Mouse (Mus musculus): ENCODE data around the gene Aipl1. TPM values are rescaled to one million over a fixed set of nuclear protein-coding genes. Genes with fewer than 3 reads are reported as not detected.
A peak's percentile ranks its signal among the peaks of the same experiment; 100 is the strongest.

Aipl1 gene
- polyA plus RNA-seq, 1 experiment from 2014 or later: 0.57 TPM

DNA sequence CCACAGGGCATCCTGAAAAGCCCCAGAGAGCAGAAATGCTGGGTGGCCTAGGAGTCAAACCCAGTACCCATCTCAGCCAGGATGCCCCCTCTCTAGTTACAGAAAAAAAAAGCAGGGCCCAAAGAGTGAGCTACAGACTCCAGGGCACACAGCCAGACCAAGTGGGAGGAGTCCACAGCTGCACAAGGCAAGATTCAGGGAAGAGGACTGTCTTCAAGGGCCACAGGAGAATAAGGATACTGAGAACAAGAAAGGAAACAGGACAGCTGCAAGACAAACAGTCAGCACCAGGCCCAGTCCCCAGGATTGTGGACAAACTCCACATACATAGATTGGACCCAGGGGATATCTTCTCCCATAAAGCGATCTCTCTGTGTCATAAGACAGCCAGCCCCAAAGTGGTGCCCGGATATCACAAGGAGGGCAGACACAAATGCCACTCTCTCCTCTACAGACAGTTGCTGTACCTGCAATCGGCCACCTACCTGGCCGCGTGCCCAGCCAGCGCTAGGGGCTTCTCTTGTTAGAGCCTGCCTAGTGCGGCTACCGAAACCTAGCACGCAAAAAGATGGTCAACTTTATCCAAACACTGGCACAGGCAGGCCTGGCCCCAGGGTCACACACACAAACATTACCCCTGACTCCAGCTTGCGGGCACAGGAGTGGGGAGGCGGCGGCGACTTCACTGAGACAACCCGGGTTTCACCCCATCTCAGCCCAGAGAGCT lies 13.0 kb upstream of the Aipl1 start:
- H3K4me2 ChIP-seq: peak overlapping the region; percentile 81
- no peak overlapping the region for H3K27ac ChIP-seq (replicated peaks)
- no peaks in the 10 kb centered on the region for H3K9me3 ChIP-seq
- peaks cover 17% of the 10 kb centered on the region for H3K4me1 ChIP-seq
- peaks cover 49% of the 10 kb centered on the region for H3K27me3 ChIP-seq (replicated peaks)
- no peak for ATAC-seq (ENCODE audit: extremely low read depth, insufficient number of reproducible peaks, low FRiP score, low TSS enrichment)
- peak overlapping the region; percentile 57 for H3K4me3 ChIP-seq
- H3K9ac ChIP-seq: peak overlapping the region; percentile 77
- WGBS: 24% methylated on average over 14 of the region's 14 CpGs
- H3K36me3 ChIP-seq: peaks cover 27% of the 10 kb centered on the region

DNA sequence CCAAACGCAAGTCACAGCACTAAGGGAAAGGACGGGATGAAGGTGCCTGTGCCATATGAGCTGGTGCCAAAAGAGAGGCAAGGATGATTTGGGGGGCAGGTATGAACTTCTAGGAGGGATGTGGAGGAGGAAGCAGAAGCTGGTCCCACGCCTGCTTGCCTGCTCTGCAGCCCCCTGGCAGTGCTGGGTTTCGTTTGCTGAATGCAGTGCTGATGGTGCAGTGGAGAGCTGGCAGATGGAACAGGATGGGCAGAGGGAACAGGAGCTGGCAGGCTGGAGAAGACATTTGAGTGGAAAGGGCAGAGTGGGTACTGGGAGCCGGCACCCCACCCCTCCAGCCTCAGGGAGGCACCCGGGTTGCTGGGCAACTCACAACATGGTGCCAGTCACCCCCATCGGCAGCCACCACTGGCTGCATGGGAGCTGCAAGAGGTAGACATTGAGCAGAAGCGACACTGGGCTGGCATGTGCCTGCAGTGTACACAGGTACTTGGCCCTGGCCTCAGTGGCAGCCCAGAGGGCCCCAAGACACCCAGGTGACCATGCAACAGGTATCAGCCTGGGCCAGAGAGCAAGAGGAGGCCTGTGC lies 12.0 kb upstream of the Aipl1 start:
- Histone ChIP-seq H3K27ac (replicated peaks) (no peak overlapping the region), H3K27me3 (replicated peaks) (peaks cover 49% of the 10 kb centered on the region), H3K4me2 (no peak overlapping the region), H3K4me3 (no peak overlapping the region), H3K4me1 (peaks cover 23% of the 10 kb centered on the region), H3K9ac (no peak overlapping the region), H3K36me3 (peaks cover 38% of the 10 kb centered on the region), H3K9me3 (no peaks in the 10 kb centered on the region)
- 68% methylated on average over 8 of the region's 8 CpGs for WGBS
- no peak for ATAC-seq (ENCODE audit: extremely low read depth, insufficient number of reproducible peaks, low FRiP score, low TSS enrichment)

DNA sequence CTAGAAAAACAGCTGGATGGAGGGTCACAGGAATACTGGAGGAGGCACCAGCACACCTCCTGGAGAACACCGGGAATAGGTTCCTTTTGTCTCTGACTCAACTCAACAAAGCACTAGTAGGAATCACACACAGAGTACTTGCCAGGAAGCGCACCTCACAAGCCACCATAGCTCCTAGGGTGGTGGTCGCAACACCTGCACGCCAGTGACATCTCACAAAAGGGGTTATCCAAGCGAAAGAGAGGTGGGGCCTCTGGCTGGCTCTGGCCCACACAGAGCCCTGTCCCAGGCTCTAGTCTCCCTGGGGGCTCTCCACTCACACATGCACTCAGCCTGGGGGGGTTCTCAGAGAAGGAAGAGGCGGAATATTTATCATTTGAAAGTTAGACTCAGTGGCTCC lies 11.4 kb upstream of the Aipl1 start:
- H3K27me3 ChIP-seq (replicated peaks): peaks cover 46% of the 10 kb centered on the region
- peaks cover 28% of the 10 kb centered on the region for H3K4me1 ChIP-seq
- ATAC-seq (ENCODE audit: extremely low read depth, insufficient number of reproducible peaks, low FRiP score, low TSS enrichment): no peak
- H3K9ac ChIP-seq: no peak overlapping the region
- H3K27ac ChIP-seq (replicated peaks): no peak overlapping the region
- WGBS: 61% methylated on average over 6 of the region's 6 CpGs
- no peak overlapping the region for H3K4me3 ChIP-seq
- H3K4me2 ChIP-seq: no peak overlapping the region
- H3K9me3 ChIP-seq: no peaks in the 10 kb centered on the region
- H3K36me3 ChIP-seq: peaks cover 42% of the 10 kb centered on the region

DNA sequence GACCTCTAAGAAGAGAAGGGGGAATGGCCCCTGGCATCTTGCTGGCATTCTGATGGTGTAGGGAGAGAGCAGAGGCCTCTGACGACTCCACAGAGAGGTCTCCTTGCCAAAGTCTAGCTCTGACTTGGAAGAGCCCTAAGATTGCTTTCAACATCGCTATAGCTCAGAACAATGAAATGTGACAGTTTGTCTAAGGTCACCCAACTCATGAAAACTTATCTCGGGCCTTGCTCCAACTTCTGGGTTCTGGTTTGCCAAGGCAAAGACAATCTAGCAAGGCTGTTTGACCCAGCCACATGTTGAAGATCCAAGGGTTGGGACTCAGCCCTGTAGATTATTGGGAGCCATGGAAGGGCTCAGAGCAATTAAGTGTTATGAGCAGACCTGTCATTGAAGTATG lies 6.9 kb upstream of the Aipl1 start:
- H3K4me1 ChIP-seq: peaks cover 46% of the 10 kb centered on the region
- peaks cover 42% of the 10 kb centered on the region for H3K36me3 ChIP-seq
- H3K4me3 ChIP-seq: peak overlapping the region; percentile 81
- WGBS: 79% methylated on average over 3 of the region's 3 CpGs
- H3K4me2 ChIP-seq: peak overlapping the region; percentile 92
- H3K9me3 ChIP-seq: no peaks in the 10 kb centered on the region
- no peak overlapping the region for H3K27ac ChIP-seq (replicated peaks)
- H3K9ac ChIP-seq: 0 out of 2 replicates have a peak overlapping the region, but pooled peaks have one; percentile 86
- H3K27me3 ChIP-seq (replicated peaks): peaks cover 5% of the 10 kb centered on the region
- ATAC-seq (ENCODE audit: extremely low read depth, insufficient number of reproducible peaks, low FRiP score, low TSS enrichment): no peak

DNA sequence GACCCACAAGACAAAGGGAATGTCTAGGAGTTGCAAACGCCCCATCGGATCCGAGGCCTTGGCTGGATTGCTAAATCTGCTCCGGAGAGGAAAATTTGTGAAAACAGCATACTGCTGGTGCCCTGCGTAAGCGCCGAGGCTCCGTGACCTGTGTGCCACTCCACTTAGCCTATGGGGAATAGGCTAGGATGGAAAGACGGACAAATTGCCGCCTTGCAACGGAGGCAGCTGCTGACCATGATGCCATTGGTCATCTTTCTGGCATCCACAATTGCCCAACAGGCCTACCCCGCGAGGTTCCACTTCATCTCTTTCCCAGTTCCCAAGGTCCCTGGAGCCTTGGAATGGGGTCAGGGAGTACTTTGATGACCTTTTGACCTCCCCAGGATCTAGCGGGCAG lies 5.3 kb upstream of the Aipl1 start:
- H3K27me3 ChIP-seq (replicated peaks): peaks cover 13% of the 10 kb centered on the region
- WGBS: 2% methylated on average over 14 of the region's 14 CpGs
- peak overlapping the region; percentile 92 for H3K4me2 ChIP-seq
- no peaks in the 10 kb centered on the region for H3K9me3 ChIP-seq
- peaks cover 48% of the 10 kb centered on the region for H3K4me1 ChIP-seq
- peaks cover 38% of the 10 kb centered on the region for H3K36me3 ChIP-seq
- H3K27ac ChIP-seq (replicated peaks): no peak overlapping the region
- peak overlapping the region; percentile 81 for H3K4me3 ChIP-seq
- H3K9ac ChIP-seq: peak overlapping the region; percentile 86
- ATAC-seq (ENCODE audit: extremely low read depth, insufficient number of reproducible peaks, low FRiP score, low TSS enrichment): no peak

DNA sequence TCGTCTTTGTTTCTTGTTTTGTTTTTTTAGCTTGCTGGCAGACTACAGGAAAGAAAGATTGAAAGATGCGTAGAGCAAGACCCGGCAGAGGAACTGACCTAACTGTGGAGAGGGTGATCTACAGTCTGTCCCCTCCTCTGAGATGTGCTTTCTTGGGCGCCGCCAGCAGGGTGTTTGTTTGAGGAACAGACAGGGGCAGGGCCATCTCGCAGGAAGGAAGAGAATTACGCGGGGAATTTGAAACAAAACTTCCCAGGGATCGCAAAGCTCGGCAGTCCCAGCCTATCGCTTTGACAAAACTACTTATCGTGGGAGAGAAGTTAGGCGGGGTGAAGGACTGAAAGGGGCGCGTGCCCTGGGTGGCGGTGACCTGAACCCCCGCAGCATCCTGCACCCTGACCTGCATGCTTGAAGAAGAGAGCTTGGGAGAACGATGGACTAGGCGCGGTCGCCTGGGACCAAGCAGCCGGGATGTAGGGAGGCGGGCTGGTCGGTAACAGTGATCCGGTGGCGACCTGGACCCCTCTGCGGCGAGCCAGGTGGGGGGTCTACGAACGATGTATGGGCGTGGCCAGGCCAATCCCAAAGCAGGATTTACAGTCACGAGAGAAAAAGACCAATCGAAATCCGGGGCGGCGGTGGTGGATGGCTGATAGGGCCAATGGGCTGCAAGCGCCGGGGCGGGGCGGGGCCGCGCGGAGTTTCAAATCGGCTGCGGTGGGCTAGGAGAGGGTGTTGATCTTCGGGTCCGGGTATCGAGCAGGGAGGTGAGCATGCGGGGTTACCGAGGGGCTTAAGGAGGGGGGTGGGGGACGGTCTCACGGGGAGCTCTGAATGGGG lies 4.7 kb upstream of the Aipl1 start, which contains the start of gene Pimreg:
Gene Pimreg (plus strand): TSS at position 265 of the 840 bp plus-strand sequence.
- under 1% methylated on average over 52 of the region's 52 CpGs for WGBS
- peaks cover 48% of the 10 kb centered on the region for H3K4me1 ChIP-seq

DNA sequence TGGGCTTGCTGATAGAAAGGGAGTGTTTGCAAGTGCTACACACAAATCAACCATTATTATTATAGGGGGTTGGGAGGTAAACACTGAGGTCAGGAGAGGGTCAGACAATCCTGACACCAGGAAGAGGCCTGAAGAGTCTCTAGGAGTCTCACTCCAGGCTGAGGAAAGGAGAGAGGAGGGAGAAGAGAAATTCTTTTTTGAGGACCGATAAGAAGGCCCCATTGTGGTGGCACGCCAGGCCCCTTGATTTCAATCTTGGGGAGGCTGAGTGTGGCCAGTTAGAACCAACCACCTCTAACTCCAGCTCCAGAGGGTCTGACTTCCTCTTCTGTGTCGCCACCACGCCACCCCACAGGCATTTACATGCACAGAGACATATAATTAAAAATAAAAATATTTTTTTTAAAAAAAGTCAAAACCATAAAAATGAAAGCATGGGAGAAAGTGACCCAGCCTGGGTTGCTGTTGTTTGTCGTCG lies 4.0 kb upstream of the Aipl1 start:
- Histone ChIP-seq H3K4me2 (peak overlapping the region; percentile 92), H3K4me1 (peaks cover 48% of the 10 kb centered on the region), H3K27ac (replicated peaks) (peak overlapping the region; percentile 71), H3K9ac (peak overlapping the region; percentile 83), H3K36me3 (peaks cover 25% of the 10 kb centered on the region), H3K4me3 (peak overlapping the region; percentile 81), H3K9me3 (no peaks in the 10 kb centered on the region), H3K27me3 (replicated peaks) (peaks cover 16% of the 10 kb centered on the region)
- ATAC-seq (ENCODE audit: extremely low read depth, insufficient number of reproducible peaks, low FRiP score, low TSS enrichment): no peak
- WGBS: 13% methylated on average over 6 of the region's 6 CpGs

More for the DNA sequence above, 4.7 kb upstream of the Aipl1 start, which contains the start of gene Pimreg:
- Histone ChIP-seq H3K4me2 (peak within 1 kb of the TSS; percentile 92), H3K9ac (peak within 1 kb of the TSS; percentile 86), H3K27ac (replicated peaks) (peak within 1 kb of the TSS; percentile 71), H3K9me3 (no peaks in the 10 kb centered on the region), H3K27me3 (replicated peaks) (peaks cover 16% of the 10 kb centered on the region), H3K4me3 (peak within 1 kb of the TSS; percentile 81), H3K36me3 (peaks cover 31% of the 10 kb centered on the region)
- peak; percentile 70 for ATAC-seq (ENCODE audit: extremely low read depth, insufficient number of reproducible peaks, low FRiP score, low TSS enrichment)

DNA sequence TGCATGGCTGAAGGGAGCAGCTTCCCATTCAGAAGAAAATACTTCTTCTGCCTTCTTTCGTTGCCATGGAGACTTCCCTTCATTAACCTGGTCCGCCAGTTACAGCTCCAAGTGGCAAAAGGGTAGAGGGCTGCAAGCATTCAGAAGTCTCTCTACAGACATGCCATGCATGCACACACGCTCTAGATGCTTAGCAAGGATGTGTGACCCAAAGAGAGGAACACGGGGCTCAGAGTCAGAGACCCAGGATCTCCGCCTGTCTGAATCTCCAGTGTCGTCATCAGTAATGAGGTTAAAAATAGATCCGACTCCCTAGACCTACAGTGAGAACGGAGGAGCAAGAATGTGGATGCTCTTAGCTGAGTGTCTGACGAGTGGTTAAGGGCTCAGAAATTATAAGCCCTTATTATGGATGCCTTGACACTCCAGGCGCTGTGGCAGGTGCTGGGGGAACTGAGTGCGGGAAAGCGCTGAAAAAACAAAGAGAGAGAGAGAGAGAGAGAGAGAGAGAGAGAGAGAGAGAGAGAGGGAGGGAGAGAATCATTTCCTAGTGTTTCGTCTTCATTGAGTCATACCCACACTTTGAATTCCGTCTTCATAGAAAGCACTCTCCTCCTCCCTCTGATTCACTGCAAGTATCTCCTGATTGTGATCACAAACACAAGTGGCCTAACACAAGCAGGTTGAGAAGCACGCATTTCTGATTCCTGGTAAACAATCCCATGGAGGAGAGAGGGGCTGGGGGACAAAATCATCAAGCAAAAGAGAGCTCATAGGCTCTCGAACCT lies 2.5 kb upstream of the Aipl1 start:
- no peak overlapping the region for H3K4me3 ChIP-seq
- peaks cover 9% of the 10 kb centered on the region for H3K36me3 ChIP-seq
- peaks cover 16% of the 10 kb centered on the region for H3K27me3 ChIP-seq (replicated peaks)
- peak overlapping the region; percentile 44 for H3K4me2 ChIP-seq
- WGBS: 26% methylated on average over 16 of the region's 16 CpGs
- H3K4me1 ChIP-seq: peaks cover 58% of the 10 kb centered on the region
- H3K9me3 ChIP-seq: no peaks in the 10 kb centered on the region
- ATAC-seq (ENCODE audit: extremely low read depth, insufficient number of reproducible peaks, low FRiP score, low TSS enrichment): no peak
- peak overlapping the region; percentile 52 for H3K9ac ChIP-seq
- peak overlapping the region; percentile 32 for H3K27ac ChIP-seq (replicated peaks)

DNA sequence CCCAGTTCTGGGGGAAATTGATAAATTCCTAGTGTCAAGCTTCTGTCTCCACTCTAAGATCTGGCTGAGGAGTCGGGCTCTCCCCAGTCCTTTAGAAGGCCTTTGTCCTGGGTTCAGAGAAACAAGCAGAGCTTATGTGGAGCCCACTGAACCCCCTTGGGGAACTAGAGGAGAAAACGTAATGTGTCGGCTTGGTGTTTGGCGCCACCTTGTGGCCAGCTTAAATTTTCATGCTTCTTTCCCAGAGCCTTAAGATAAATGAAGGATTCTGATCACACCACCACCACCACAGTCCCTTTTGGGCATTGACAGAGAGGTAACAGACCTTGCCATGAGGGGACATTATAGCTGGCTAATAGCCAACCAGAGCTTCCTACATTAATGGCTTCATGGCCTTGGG lies 687 bp upstream of the Aipl1 start:
- Histone ChIP-seq H3K9me3 (no peaks in the 10 kb centered on the region), H3K27me3 (replicated peaks) (peaks cover 16% of the 10 kb centered on the region), H3K27ac (replicated peaks) (no peak overlapping the region), H3K36me3 (no peaks in the 10 kb centered on the region), H3K4me2 (no peak overlapping the region), H3K9ac (no peak overlapping the region), H3K4me3 (no peak overlapping the region), H3K4me1 (peaks cover 43% of the 10 kb centered on the region)
- ATAC-seq (ENCODE audit: extremely low read depth, insufficient number of reproducible peaks, low FRiP score, low TSS enrichment): no peak
- 4% methylated on average over 4 of the region's 4 CpGs for WGBS

DNA sequence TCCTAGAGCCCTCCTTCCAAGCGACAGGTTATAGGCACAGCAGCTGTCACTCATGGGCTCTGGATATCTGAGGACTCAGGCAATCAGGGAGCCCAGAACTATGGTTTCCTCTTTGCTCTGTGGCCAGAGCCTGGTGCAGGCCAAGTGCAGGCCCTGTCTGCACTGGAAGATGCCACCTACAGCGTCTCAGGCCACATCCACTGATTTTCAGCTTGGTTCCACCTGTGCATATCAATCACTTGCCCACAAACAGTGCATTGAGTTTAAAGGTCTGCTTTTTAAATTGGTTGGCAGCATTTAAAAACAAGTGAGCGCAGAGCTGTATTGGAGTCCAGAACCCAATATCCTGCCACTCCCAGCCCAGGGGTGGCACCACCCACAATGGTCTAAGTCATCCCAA lies 4.7 kb downstream of the Aipl1 start:
- peaks cover 35% of the 10 kb centered on the region for H3K27me3 ChIP-seq (replicated peaks)
- H3K36me3 ChIP-seq: no peaks in the 10 kb centered on the region
- no peak overlapping the region for H3K27ac ChIP-seq (replicated peaks)
- H3K9me3 ChIP-seq: no peaks in the 10 kb centered on the region
- 78% methylated on average over 3 of the region's 3 CpGs for WGBS
- no peak overlapping the region for H3K4me2 ChIP-seq
- peaks cover 27% of the 10 kb centered on the region for H3K4me1 ChIP-seq
- H3K4me3 ChIP-seq: no peak overlapping the region
- ATAC-seq (ENCODE audit: extremely low read depth, insufficient number of reproducible peaks, low FRiP score, low TSS enrichment): no peak
- H3K9ac ChIP-seq: no peak overlapping the region
